Mouse (Mus musculus) CH12.LX (cell line): ENCODE data around the gene Myo10. TPM values are rescaled to one million over a fixed set of nuclear protein-coding genes. Genes with fewer than 3 reads are reported as not detected.

Source experiments
- DNase-seq: peaks from one replicate; pipeline ENCODE4 v3.0.0-alpha.2; 2013; ENCODE audit errors: extremely low read depth
- H3K27ac ChIP-seq: 2 replicates; pipeline ENCODE4 v1.5.1; 2012; ENCODE audit warnings: low read depth, mild to moderate bottlenecking, control low read depth, moderate library complexity; ENCODE audit not compliant: insufficient read depth
- H3K27me3 ChIP-seq: replicated peaks from 2 replicates; pipeline ENCODE3; 2012; ENCODE audit warnings: inconsistent platforms
- H3K36me3 ChIP-seq, 2 experiments: replicated peaks in 1 of 2; 2 replicates each; pipeline versions ENCODE3 to v1.6.1; 2012; ENCODE audit warnings: inconsistent platforms in 1 of 2, low read length in 1 of 2, mild to moderate bottlenecking in 1 of 2, mixed read lengths in 1 of 2, moderate library complexity in 1 of 2; ENCODE audit not compliant: control insufficient read depth in 1 of 2, insufficient read depth in 1 of 2
- H3K4me1 ChIP-seq, 2 experiments: 2 replicates each; pipeline ENCODE4 v1.6.1; 2012; ENCODE audit warnings: inconsistent platforms in 1 of 2, moderate library complexity in 1 of 2; ENCODE audit not compliant: insufficient read depth in 2 of 2, control insufficient read depth in 1 of 2
- H3K4me2 ChIP-seq: 2 replicates; pipeline ENCODE4 v1.6.1; 2012; ENCODE audit warnings: low read depth, mild to moderate bottlenecking, control low read depth; ENCODE audit not compliant: poor library complexity, insufficient read depth, severe bottlenecking
- H3K4me3 ChIP-seq, 3 experiments: fragments of 150-350 bp in 1 of 3; sonication (generic) in 1 of 3; replicated peaks in 1 of 3; 2 replicates each; pipeline versions ENCODE3 to v1.5.1; 2011 to 2012; ENCODE audit warnings: low read depth in 2 of 3, low read length in 2 of 3, mild to moderate bottlenecking in 2 of 3, moderate library complexity in 2 of 3, control low read depth in 1 of 3, improper control_type of control experiment in 1 of 3, inconsistent platforms in 1 of 3, mixed read lengths in 1 of 3; ENCODE audit not compliant: poor library complexity in 1 of 3
- H3K79me2 ChIP-seq: replicated peaks from 2 replicates; pipeline ENCODE4 v1.6.1; 2012; ENCODE audit warnings: mild to moderate bottlenecking, moderate library complexity; ENCODE audit not compliant: control insufficient read depth, poor library complexity, insufficient read depth, severe bottlenecking; ENCODE audit errors: extremely low read depth
- H3K9ac ChIP-seq: 2 replicates; pipeline ENCODE4 v1.6.1; 2012; ENCODE audit warnings: low read depth, mild to moderate bottlenecking, control low read depth, moderate library complexity; ENCODE audit not compliant: insufficient read depth
- H3K9me3 ChIP-seq: replicated peaks from 2 replicates; pipeline ENCODE3; 2012; ENCODE audit warnings: low read length, inconsistent platforms, mixed read lengths
- CHD2 ChIP-seq: IDR thresholded peaks from 2 replicates; pipeline ENCODE4 v1.6.1; 2011; ENCODE audit warnings: low read length, improper control_type of control experiment
- CTCF ChIP-seq, 2 experiments: IDR thresholded peaks in 1 of 2; conservative IDR thresholded peaks in 1 of 2; 2 replicates each; pipeline ENCODE4 v1.5.1; 2011 to 2012; ENCODE audit warnings: low read depth in 2 of 2, low read length in 2 of 2, improper control_type of control experiment in 1 of 2, inconsistent platforms in 1 of 2, mild to moderate bottlenecking in 1 of 2, moderate library complexity in 1 of 2
- E2F4 ChIP-seq: IDR thresholded peaks from 2 replicates; pipeline ENCODE4 v1.6.1; 2011; ENCODE audit warnings: low read depth, low read length, improper control_type of control experiment; ENCODE audit not compliant: insufficient replicate concordance
- ETS1 ChIP-seq: conservative IDR thresholded peaks from 2 replicates; pipeline ENCODE4 v1.6.1; 2012; ENCODE audit warnings: low read depth, mild to moderate bottlenecking, inconsistent platforms, low read length, improper control_type of control experiment, moderate library complexity
- GABPA ChIP-seq: IDR thresholded peaks from 2 replicates; pipeline ENCODE4 v1.6.1; 2012; ENCODE audit warnings: low read depth, low read length, improper control_type of control experiment, inconsistent platforms; ENCODE audit not compliant: insufficient replicate concordance
- HCFC1 ChIP-seq: IDR thresholded peaks from 2 replicates; pipeline ENCODE4 v1.6.1; 2012; ENCODE audit warnings: low read depth, mild to moderate bottlenecking, inconsistent platforms, low read length, improper control_type of control experiment
- IRF4 ChIP-seq: IDR thresholded peaks from 2 replicates; pipeline ENCODE4 v1.6.1; 2014; ENCODE audit warnings: low read depth, mild to moderate bottlenecking, inconsistent platforms, low read length, improper control_type of control experiment
- JUND ChIP-seq: conservative IDR thresholded peaks from 2 replicates; pipeline ENCODE4 v1.6.1; 2011; ENCODE audit warnings: low read depth, low read length, improper control_type of control experiment
- MAFK ChIP-seq: IDR thresholded peaks from 2 replicates; pipeline ENCODE4 v1.6.1; 2011; ENCODE audit warnings: low read length, improper control_type of control experiment; ENCODE audit not compliant: insufficient replicate concordance
- MAX ChIP-seq: IDR thresholded peaks from 2 replicates; pipeline ENCODE4 v1.6.1; 2011; ENCODE audit warnings: low read length, improper control_type of control experiment
- MYC ChIP-seq: IDR thresholded peaks from 2 replicates; pipeline ENCODE4 v1.6.1; 2011; ENCODE audit warnings: low read depth, mild to moderate bottlenecking, improper control_type of control experiment, low read length
- POLR2A ChIP-seq: IDR thresholded peaks from 2 replicates; pipeline ENCODE4 v1.6.1; 2011; ENCODE audit warnings: low read depth, mild to moderate bottlenecking, improper control_type of control experiment, low read length
- POLR2AphosphoS2 ChIP-seq: IDR thresholded peaks from 2 replicates; pipeline ENCODE4 v1.6.1; 2011; ENCODE audit warnings: low read depth, low read length, improper control_type of control experiment
- RAD21 ChIP-seq: IDR thresholded peaks from 2 replicates; pipeline ENCODE4 v1.6.1; 2011; ENCODE audit warnings: low read depth, mild to moderate bottlenecking, low read length, improper control_type of control experiment, moderate library complexity
- SIN3A ChIP-seq: IDR thresholded peaks from 2 replicates; pipeline ENCODE4 v1.6.1; 2012; ENCODE audit warnings: low read length, improper control_type of control experiment, inconsistent platforms
- SMC3 ChIP-seq: IDR thresholded peaks from 2 replicates; pipeline ENCODE4 v1.6.1; 2011; ENCODE audit warnings: low read depth, low read length, improper control_type of control experiment
- UBTF ChIP-seq: IDR thresholded peaks from 2 replicates; pipeline ENCODE4 v1.6.1; 2012; ENCODE audit warnings: low read depth, mild to moderate bottlenecking, inconsistent platforms, low read length, improper control_type of control experiment, moderate library complexity
- USF2 ChIP-seq: conservative IDR thresholded peaks from 2 replicates; pipeline ENCODE4 v1.6.1; 2011; ENCODE audit warnings: low read depth, low read length, improper control_type of control experiment
- ZKSCAN1 ChIP-seq: IDR thresholded peaks from 2 replicates; pipeline ENCODE4 v1.6.1; 2012; ENCODE audit warnings: low read depth, inconsistent platforms, low read length, improper control_type of control experiment, borderline replicate concordance
- ZMIZ1 ChIP-seq: IDR thresholded peaks from 2 replicates; pipeline ENCODE4 v1.6.1; 2012; ENCODE audit warnings: low read depth, mild to moderate bottlenecking, inconsistent platforms, low read length, improper control_type of control experiment
- ZNF384 ChIP-seq: IDR thresholded peaks from 2 replicates; pipeline ENCODE4 v1.6.1; 2012; ENCODE audit warnings: low read depth, low read length, improper control_type of control experiment, inconsistent platforms
- dilution Hi-C: fragments of 300-500 bp; cut with MboI; formaldehyde crosslinking; loops from 2 replicates; pipeline ENCODE4 v1.14.3; 2020; ENCODE audit warnings: low sequenced_read_pairs; ENCODE audit not compliant: extremely low pct_unique_long_range_greater_than_20kb, extremely low pct_ligation_motif_present
- in situ Hi-C: fragments of 300-500 bp; cut with MboI; formaldehyde crosslinking; loops from 3 replicates; pipeline ENCODE4 v1.14.3; 2019; ENCODE audit warnings: low sequenced_read_pairs, low pct_ligation_motif_present, low pct_unique_long_range_greater_than_20kb, mixed read lengths
- polyA plus RNA-seq: library from polyadenylated mRNA; unstranded; fragments of >175 nt; gene quantifications from 2 replicates; pipeline ENCODE4 v1.2.1, GENCODE M21; 2012; ENCODE audit warnings: low read depth; ENCODE audit not compliant: insufficient read length
- total RNA-seq, 2 experiments: library from RNA; depleted of rRNA; stranded (reverse); fragments of 300-350 nt in 1 of 2; fragments of >200 nt in 1 of 2; gene quantifications; 2 replicates each; pipeline ENCODE4 v1.2.3; 2012 to 2014

Myo10 gene
- total RNA-seq (2012; rRNA removed) (5.8 and 6.4 TPM in 2 replicates), total RNA-seq (2014; rRNA removed) (8.6 and 9.6 TPM in 2 replicates), polyA plus RNA-seq (13.3 and 13.6 TPM in 2 replicates)

DNA sequence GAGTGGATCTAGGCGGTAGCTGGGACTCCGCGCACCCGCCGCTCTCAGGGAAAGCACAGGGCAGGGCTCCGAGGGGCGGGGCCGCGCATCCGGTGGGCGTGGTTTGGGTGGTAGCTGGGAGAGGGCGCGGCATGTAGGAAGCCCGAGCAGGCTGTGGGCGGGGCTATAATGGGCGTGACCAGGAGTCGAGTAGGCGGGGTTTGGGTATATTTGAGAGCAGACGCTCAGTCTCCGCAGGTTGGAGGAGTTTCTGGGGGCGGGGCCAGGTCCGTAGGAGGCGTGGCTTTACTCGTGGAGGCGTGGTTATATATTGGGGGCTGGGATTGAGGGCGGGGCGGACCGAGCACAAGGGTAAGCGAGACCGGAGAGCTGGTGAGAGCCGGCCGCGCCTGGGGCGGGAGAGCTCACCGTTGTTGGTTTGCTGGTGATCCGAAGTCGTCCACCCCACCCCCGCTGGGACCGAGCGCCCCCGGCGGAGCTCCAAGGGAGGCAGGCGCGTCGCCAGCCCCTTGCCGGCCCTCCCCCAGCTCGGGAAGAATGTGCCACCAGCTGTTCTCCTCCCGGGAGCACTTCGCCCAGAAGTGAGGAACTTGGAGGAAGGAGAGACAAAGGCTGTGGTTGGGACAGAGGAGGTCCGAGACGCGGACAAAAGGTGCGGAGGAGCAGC is at the start of gene Myo10:
Myo10 (plus strand) TSS at position 326 of the 667 bp plus-strand sequence.
- dilution Hi-C loops (no loop called here), in situ Hi-C loops (loop anchor here (25.0 kb wide), 1 partner anchor 185 kb away; no protein-coding TSS in a partner anchor)
- Histone ChIP-seq H3K27me3 (no peaks in the 10 kb centered on the region), H3K36me3 (no peaks in the 10 kb centered on the region), H3K4me1 (no peaks in the 10 kb centered on the region), H3K79me2 (no peaks in the 10 kb centered on the region), H3K9ac (no peak within 1 kb of the TSS), H3K4me2 (no peak within 1 kb of the TSS), H3K27ac (no peak within 1 kb of the TSS), H3K4me3 (no peak within 1 kb of the TSS), H3K9me3 (peaks cover 14% of the 10 kb centered on the region)
- no peak for TF ChIP-seq MYC
- TF ChIP-seq SMC3: no peak
- TF ChIP-seq JUND: no peak
- no peak for TF ChIP-seq POLR2AphosphoS2
- no peak for TF ChIP-seq ZNF384
- DNase-seq: no peak

DNA sequence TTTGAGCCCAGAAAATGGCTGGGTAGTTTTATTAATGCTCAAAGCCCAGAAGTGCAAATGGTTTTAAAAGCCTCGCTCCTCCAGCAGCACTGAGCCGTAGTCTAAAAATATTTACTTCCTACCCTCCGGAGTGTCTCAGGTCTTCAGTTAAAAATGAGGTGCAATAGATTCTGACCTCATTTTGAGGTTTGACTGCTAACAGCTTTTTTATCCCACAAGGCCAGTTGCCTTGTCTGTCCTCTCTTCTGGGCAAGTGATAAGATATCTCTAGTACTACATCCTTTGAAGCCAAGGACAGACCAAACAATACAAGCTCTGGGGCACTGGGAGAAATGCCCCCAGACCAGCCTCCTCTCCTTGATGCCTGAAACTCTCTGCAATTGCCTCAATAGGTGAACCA is 49.2 kb upstream of the Myo10 start:
- dilution Hi-C loops: no loop called here
- peaks cover 0 to 5% of the 10 kb centered on the region in 2 experiments; a peak in 1 of 4 replicates for H3K4me1 ChIP-seq

More for the DNA sequence above, 49.2 kb upstream of the Myo10 start:
- Histone ChIP-seq H3K27me3 (no peaks in the 10 kb centered on the region), H3K4me3 (no peak overlapping the region), H3K9me3 (no peaks in the 10 kb centered on the region), H3K36me3 (no peaks in the 10 kb centered on the region), H3K9ac (no peak overlapping the region), H3K4me2 (no peak overlapping the region), H3K79me2 (no peaks in the 10 kb centered on the region), H3K27ac (no peak overlapping the region)
- TF ChIP-seq USF2 (no peak), E2F4 (no peak), CHD2 (no peak), RAD21 (no peak), MAFK (no peak), HCFC1 (no peak), MAX (no peak), IRF4 (no peak), GABPA (no peak), POLR2A (no peak), CTCF (conservative IDR thresholded peaks at IDR 0.05 in 1 of 2, IDR thresholded peaks at IDR 0.05 in 1 of 2; ENCODE audit: low read depth in 2 of 2, low read length in 2 of 2) (no peak), SMC3 (no peak), ZKSCAN1 (no peak), ZNF384 (no peak), UBTF (no peak), ZMIZ1 (no peak), ETS1 (no peak), SIN3A (no peak)
- in situ Hi-C loops: no loop called here
- no peak for DNase-seq
